Mouse (Mus musculus) MEL (cell line): ENCODE measurements around the gene Zfp354b. TPM values are rescaled to one million over a fixed set of nuclear protein-coding genes. Genes with fewer than 3 reads are reported as not detected.

Experiments
- DNase-seq: peaks from one replicate; pipeline ENCODE4 v3.0.0; 2011; ENCODE audit warnings: low read depth, low spot score
- H3K27ac ChIP-seq: 2 replicates; pipeline ENCODE4 v1.5.1; 2012; ENCODE audit warnings: low read depth, mild to moderate bottlenecking, control low read depth, low read length, moderate library complexity; ENCODE audit not compliant: control insufficient read depth
- H3K27me3 ChIP-seq, 2 experiments: fragments of 150-350 bp in 1 of 2; sonication (generic) in 1 of 2; 2 replicates each; pipeline ENCODE4 v1.6.1; 2012; ENCODE audit warnings: low read length in 2 of 2, mild to moderate bottlenecking in 2 of 2, improper control_type of control experiment in 1 of 2, moderate library complexity in 1 of 2; ENCODE audit not compliant: insufficient read depth in 2 of 2, control insufficient read depth in 1 of 2
- H3K36me3 ChIP-seq, 2 experiments: 2 replicates each; pipeline ENCODE4 v1.6.1; 2012 to 2014; ENCODE audit warnings: low read length in 2 of 2, improper control_type of control experiment in 1 of 2, inconsistent platforms in 1 of 2, mild to moderate bottlenecking in 1 of 2; ENCODE audit not compliant: insufficient read depth in 2 of 2, control insufficient read depth in 1 of 2
- H3K4me1 ChIP-seq, 2 experiments: fragments of 150-350 bp in 1 of 2; sonication (generic) in 1 of 2; 2 replicates each; pipeline ENCODE4 v1.6.1; 2012; ENCODE audit warnings: low read length in 2 of 2, improper control_type of control experiment in 1 of 2, mild to moderate bottlenecking in 1 of 2; ENCODE audit not compliant: insufficient read depth in 2 of 2, control insufficient read depth in 1 of 2
- H3K4me3 ChIP-seq, 2 experiments: fragments of 150-350 bp in 1 of 2; sonication (generic) in 1 of 2; 2 replicates each; pipeline ENCODE4 v1.5.1; 2012; ENCODE audit warnings: low read depth in 2 of 2, low read length in 2 of 2, mild to moderate bottlenecking in 2 of 2, moderate library complexity in 2 of 2, control low read depth in 1 of 2, improper control_type of control experiment in 1 of 2; ENCODE audit not compliant: control insufficient read depth in 1 of 2, insufficient read depth in 1 of 2
- H3K79me2 ChIP-seq: 2 replicates; pipeline ENCODE4 v1.6.1; 2012; ENCODE audit warnings: mild to moderate bottlenecking, low read length, moderate library complexity; ENCODE audit not compliant: control insufficient read depth, poor library complexity, insufficient read depth
- H3K9ac ChIP-seq: 2 replicates; pipeline ENCODE4 v1.6.1; 2012; ENCODE audit warnings: low read depth, mild to moderate bottlenecking, control low read depth, low read length, moderate library complexity; ENCODE audit not compliant: control insufficient read depth, poor library complexity, severe bottlenecking
- H3K9me3 ChIP-seq: fragments of 150-350 bp; sonication (generic); replicated peaks from 2 replicates; pipeline ENCODE4 v1.6.1; 2012; ENCODE audit warnings: mild to moderate bottlenecking, low read length, improper control_type of control experiment, moderate library complexity; ENCODE audit not compliant: insufficient read depth
- CHD2 ChIP-seq: IDR thresholded peaks from 2 replicates; pipeline ENCODE4 v1.6.1; 2011; ENCODE audit warnings: low read length, improper control_type of control experiment
- ELF1 ChIP-seq: IDR thresholded peaks from 2 replicates; pipeline ENCODE4 v1.6.1; 2014; ENCODE audit warnings: low read depth, mild to moderate bottlenecking, inconsistent platforms, low read length, improper control_type of control experiment, moderate library complexity
- EP300 ChIP-seq, 2 experiments: IDR thresholded peaks; 2 replicates each; pipeline ENCODE4 v1.6.1; 2011; ENCODE audit warnings: improper control_type of control experiment in 2 of 2, low read length in 2 of 2, low read depth in 1 of 2, mild to moderate bottlenecking in 1 of 2
- ETS1 ChIP-seq: IDR thresholded peaks from 2 replicates; pipeline ENCODE4 v1.6.1; 2012; ENCODE audit warnings: low read depth, mild to moderate bottlenecking, inconsistent platforms, low read length, improper control_type of control experiment, moderate library complexity
- GATA1 ChIP-seq: IDR thresholded peaks from 2 replicates; pipeline ENCODE4 v1.6.1; 2011; ENCODE audit warnings: low read depth, low read length, improper control_type of control experiment
- HCFC1 ChIP-seq: IDR thresholded peaks from 2 replicates; pipeline ENCODE4 v1.6.1; 2012; ENCODE audit warnings: low read depth, mild to moderate bottlenecking, inconsistent platforms, low read length, improper control_type of control experiment, moderate library complexity
- MAFK ChIP-seq: IDR thresholded peaks from 2 replicates; pipeline ENCODE4 v1.6.1; 2011; ENCODE audit warnings: low read depth, mild to moderate bottlenecking, low read length, improper control_type of control experiment, borderline replicate concordance
- MAX ChIP-seq: IDR thresholded peaks from 2 replicates; pipeline ENCODE4 v1.6.1; 2011; ENCODE audit warnings: low read length, improper control_type of control experiment
- MAZ ChIP-seq: IDR thresholded peaks from 2 replicates; pipeline ENCODE4 v1.6.1; 2012; ENCODE audit warnings: low read depth, mild to moderate bottlenecking, inconsistent platforms, low read length, improper control_type of control experiment
- MEF2A ChIP-seq: IDR thresholded peaks from 2 replicates; pipeline ENCODE4 v1.6.1; 2014; ENCODE audit warnings: low read depth, mild to moderate bottlenecking, inconsistent platforms, low read length, improper control_type of control experiment; ENCODE audit not compliant: poor library complexity, insufficient replicate concordance, severe bottlenecking; ENCODE audit errors: extremely low read depth
- MXI1 ChIP-seq: IDR thresholded peaks from 2 replicates; pipeline ENCODE4 v1.6.1; 2011; ENCODE audit warnings: mild to moderate bottlenecking, low read depth, low read length, improper control_type of control experiment
- NELFE ChIP-seq: IDR thresholded peaks from 2 replicates; pipeline ENCODE4 v1.6.1; 2011; ENCODE audit warnings: low read depth, low read length, improper control_type of control experiment
- POLR2A ChIP-seq, 2 experiments: IDR thresholded peaks; 2 replicates each; pipeline ENCODE4 v1.6.1; 2011 to 2012; ENCODE audit warnings: low read length in 2 of 2, mild to moderate bottlenecking in 2 of 2, control low read depth in 1 of 2, improper control_type of control experiment in 1 of 2, low read depth in 1 of 2, moderate library complexity in 1 of 2; ENCODE audit not compliant: control insufficient read depth in 1 of 2, insufficient read depth in 1 of 2, poor library complexity in 1 of 2
- POLR2AphosphoS2 ChIP-seq: IDR thresholded peaks from 2 replicates; pipeline ENCODE4 v1.6.1; 2011; ENCODE audit warnings: low read length, improper control_type of control experiment
- TAL1 ChIP-seq: IDR thresholded peaks from 2 replicates; pipeline ENCODE4 v1.6.1; 2012; ENCODE audit warnings: mild to moderate bottlenecking, inconsistent platforms, low read length, moderate library complexity, mixed read lengths
- TBP ChIP-seq: IDR thresholded peaks from 2 replicates; pipeline ENCODE4 v1.8.0; 2011; ENCODE audit warnings: low read depth, low read length, improper control_type of control experiment
- TCF12 ChIP-seq: IDR thresholded peaks from 2 replicates; pipeline ENCODE4 v1.6.1; 2014; ENCODE audit warnings: low read depth, mild to moderate bottlenecking, inconsistent platforms, low read length, improper control_type of control experiment, moderate library complexity
- UBTF ChIP-seq: IDR thresholded peaks from 2 replicates; pipeline ENCODE4 v1.6.1; 2012; ENCODE audit warnings: low read depth, mild to moderate bottlenecking, inconsistent platforms, low read length, improper control_type of control experiment, moderate library complexity, borderline replicate concordance; ENCODE audit not compliant: insufficient read depth
- USF1 ChIP-seq: IDR thresholded peaks from 2 replicates; pipeline ENCODE4 v1.6.1; 2014; ENCODE audit warnings: low read depth, mild to moderate bottlenecking, inconsistent platforms, low read length, improper control_type of control experiment, moderate library complexity
- USF2 ChIP-seq, 2 experiments: IDR thresholded peaks; 2 replicates each; pipeline ENCODE4 v1.6.1; 2011 to 2012; ENCODE audit warnings: improper control_type of control experiment in 2 of 2, low read length in 2 of 2, borderline replicate concordance in 1 of 2, inconsistent platforms in 1 of 2, low read depth in 1 of 2, mild to moderate bottlenecking in 1 of 2; ENCODE audit not compliant: insufficient read depth in 1 of 2
- ZC3H11A ChIP-seq: IDR thresholded peaks from 2 replicates; pipeline ENCODE4 v1.6.1; 2012; ENCODE audit warnings: low read depth, mild to moderate bottlenecking, inconsistent platforms, low read length, improper control_type of control experiment
- ZMIZ1 ChIP-seq: IDR thresholded peaks from 2 replicates; pipeline ENCODE4 v1.6.1; 2012; ENCODE audit warnings: low read depth, mild to moderate bottlenecking, inconsistent platforms, low read length, improper control_type of control experiment, moderate library complexity
- ZNF384 ChIP-seq: IDR thresholded peaks from 2 replicates; pipeline ENCODE4 v1.6.1; 2012; ENCODE audit warnings: low read depth, mild to moderate bottlenecking, inconsistent platforms, low read length, improper control_type of control experiment
- polyA plus RNA-seq, 2 experiments: library from polyadenylated mRNA; stranded (reverse) in 1 of 2; unstranded in 1 of 2; fragments of >175 nt in 1 of 2; fragments of >200 nt in 1 of 2; gene quantifications; 2 replicates each; pipeline versions ENCODE4 v1.2.1 to v1.2.4; 2012; ENCODE audit warnings: low replicate concordance in 2 of 2, low read depth in 1 of 2; ENCODE audit not compliant: insufficient read length in 2 of 2, insufficient read depth in 1 of 2, missing spikeins in 1 of 2
- total RNA-seq: library from RNA; depleted of rRNA; stranded (reverse); fragments of 300-350 nt; gene quantifications from 2 replicates; pipeline ENCODE4 v1.2.3, GENCODE M21; 2012

Zfp354b gene
- total and polyA plus RNA-seq, 3 experiments: not detected

DNA sequence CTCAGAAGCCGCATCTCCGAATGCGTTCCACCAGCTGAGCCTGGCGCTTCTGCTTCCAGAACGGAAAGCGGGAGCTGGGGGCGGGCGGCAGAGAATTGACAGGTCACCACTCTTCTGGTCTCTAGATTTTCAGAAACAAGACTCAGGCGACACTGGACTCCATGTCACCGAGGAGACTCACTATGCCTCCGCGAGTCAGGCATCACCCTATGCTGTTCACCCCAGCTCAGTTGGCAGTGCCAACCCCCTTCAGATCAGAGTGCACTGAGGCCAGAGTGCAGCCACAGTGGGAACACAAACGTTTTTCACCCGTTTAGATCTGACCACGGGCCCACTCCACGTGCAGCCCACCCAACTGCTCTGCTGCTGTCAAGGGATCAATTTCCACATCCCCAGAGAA is 412 bp downstream of the Zfp354b start:
- no peak overlapping the region for H3K4me3 ChIP-seq
- no peak overlapping the region for H3K27ac ChIP-seq
- H3K79me2 ChIP-seq: no peaks in the 10 kb centered on the region
- no peaks in the 10 kb centered on the region for H3K4me1 ChIP-seq
- H3K36me3 ChIP-seq: no peaks in the 10 kb centered on the region
- no peaks in the 10 kb centered on the region for H3K27me3 ChIP-seq
- H3K9me3 ChIP-seq: no peaks in the 10 kb centered on the region; the same call in 1 of the 2 replicates
- TF ChIP-seq USF2 (IDR thresholded peaks at IDR 0.05; ENCODE audit: borderline replicate concordance in 1 of 2, insufficient read depth in 1 of 2, low read depth in 1 of 2, low read length in 2 of 2) (no peak), ELF1 (no peak), ZNF384 (no peak), UBTF (no peak), POLR2AphosphoS2 (no peak)
- H3K9ac ChIP-seq: no peak overlapping the region
- no peak for DNase-seq

DNA sequence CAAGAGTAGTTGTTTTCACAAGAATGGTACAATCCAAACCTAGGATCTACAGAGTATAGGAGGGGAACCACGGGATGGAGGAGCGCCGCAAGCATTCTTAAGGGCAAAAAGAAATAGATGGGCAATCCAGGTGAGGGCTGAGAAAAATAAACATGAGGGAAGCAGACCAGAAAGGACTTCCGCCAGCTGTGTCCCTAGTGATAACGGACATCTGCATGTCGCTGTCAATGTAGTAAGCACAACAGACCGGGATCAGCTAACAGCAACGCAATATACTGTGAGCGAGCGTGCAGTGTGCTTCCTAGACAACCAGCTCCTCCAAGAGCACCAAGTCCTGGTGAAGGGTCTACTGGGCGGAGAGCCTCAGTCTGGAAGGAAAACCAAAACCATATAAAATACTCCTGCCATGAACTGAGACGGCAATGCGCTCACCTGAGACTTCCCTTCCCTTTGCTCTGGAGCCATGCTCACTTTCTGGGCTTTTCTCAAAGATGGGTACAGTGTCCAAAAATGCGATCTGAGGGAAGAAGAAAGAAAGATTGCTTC is 891 bp downstream of the Zfp354b start:
- H3K79me2 ChIP-seq: no peaks in the 10 kb centered on the region
- DNase-seq: no peak
- H3K4me3 ChIP-seq: no peak overlapping the region
- H3K36me3 ChIP-seq: no peaks in the 10 kb centered on the region
- TF ChIP-seq USF1 (no peak), MAZ (no peak), NELFE (no peak), CHD2 (no peak), MAFK (no peak), UBTF (no peak), ZC3H11A (no peak)
- TF ChIP-seq, all 39 proteins: peak for 0
- Histone ChIP-seq H3K9ac (no peak overlapping the region), H3K9me3 (no peaks in the 10 kb centered on the region; the same call in 1 of the 2 replicates), H3K27ac (no peak overlapping the region), H3K27me3 (no peaks in the 10 kb centered on the region), H3K4me1 (no peaks in the 10 kb centered on the region)

DNA sequence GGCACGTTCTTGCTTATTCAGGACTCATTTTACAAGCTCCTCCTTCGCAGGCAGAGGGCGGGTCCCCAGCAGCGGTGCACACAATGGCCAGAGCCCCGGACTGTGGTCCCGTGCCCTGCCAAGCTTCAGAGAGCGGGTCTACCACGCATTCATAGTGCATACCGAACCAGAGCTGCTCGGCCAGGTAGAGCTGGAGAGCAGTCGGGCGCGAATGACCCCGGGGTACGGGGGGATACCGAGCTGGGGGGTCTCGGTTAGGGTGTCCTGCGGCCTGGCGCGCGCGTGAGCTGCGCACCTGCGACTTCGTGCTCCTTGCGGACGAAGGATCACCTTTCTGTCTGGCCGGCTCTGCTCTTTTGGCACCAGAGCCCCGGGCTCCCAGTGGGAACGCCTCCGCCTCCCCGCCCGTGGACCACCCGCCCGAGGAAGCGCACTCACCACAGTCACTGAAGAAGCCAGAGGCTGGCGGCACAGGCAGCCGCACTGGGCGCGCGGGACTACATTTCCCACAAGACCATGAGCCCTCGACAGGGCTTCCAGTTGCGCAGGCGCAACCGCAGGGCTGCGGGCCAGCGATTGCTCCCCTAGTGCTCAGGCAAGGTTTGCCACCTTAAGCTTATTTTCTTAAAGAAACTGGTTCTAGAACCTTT is 15.6 kb downstream of the Zfp354b start, which contains the start of gene Zfp2:
Gene Zfp2, minus strand, starts transcription at position 495 of the 650 bp plus-strand sequence.
- TF ChIP-seq TBP: no peak
- TF ChIP-seq MXI1: no peak
- TF ChIP-seq TAL1: no peak
- no peak for TF ChIP-seq ZNF384
- TF ChIP-seq EP300 (IDR thresholded peaks at IDR 0.05; ENCODE audit: low read depth in 1 of 2, low read length in 2 of 2): no peak
- no peak for TF ChIP-seq POLR2A (IDR thresholded peaks at IDR 0.05; ENCODE audit: control insufficient read depth in 1 of 2, insufficient read depth in 1 of 2, low read depth in 1 of 2, low read length in 2 of 2, poor library complexity in 1 of 2)
- no peak for TF ChIP-seq USF2 (IDR thresholded peaks at IDR 0.05; ENCODE audit: borderline replicate concordance in 1 of 2, insufficient read depth in 1 of 2, low read depth in 1 of 2, low read length in 2 of 2)
- no peak for TF ChIP-seq GATA1
- no peak for TF ChIP-seq TCF12
- TF ChIP-seq ZMIZ1: no peak
- no peak for TF ChIP-seq MEF2A
- TF ChIP-seq ETS1: no peak
- TF ChIP-seq MAX: no peak
- TF ChIP-seq HCFC1: no peak
- TF ChIP-seq UBTF: no peak
- TF ChIP-seq, all 39 proteins: peak for 0
- Histone ChIP-seq H3K9me3 (no peaks in the 10 kb centered on the region), H3K27ac (no peak within 1 kb of the TSS), H3K4me1 (no peaks in the 10 kb centered on the region), H3K36me3 (no peaks in the 10 kb centered on the region), H3K9ac (no peak within 1 kb of the TSS), H3K4me3 (no peak within 1 kb of the TSS), H3K27me3 (no peaks in the 10 kb centered on the region), H3K79me2 (no peaks in the 10 kb centered on the region)
- no peak for DNase-seq
